Mouse (Mus musculus): ENCODE measurements around the gene Hoxb13.

- no peak for TF ChIP-seq EP300 (IDR thresholded peaks at IDR 0.05; ENCODE audit: low read depth)
- TF ChIP-seq CTCF (IDR thresholded peaks at IDR 0.05; ENCODE audit: low read depth): no peak
Measured at GRCm38 (mm10) chr11:96201741-96202140, 7.6 kb downstream of the Hoxb13 start.

Measured in liver, postnatal 0 days (tissue).